Mouse (Mus musculus) midbrain, embryonic 12.5 days (tissue): ENCODE measurements around the gene Fthl17c. TPM values are rescaled to one million over a fixed set of nuclear protein-coding genes. Genes with fewer than 3 reads are reported as not detected.
A peak's percentile ranks its signal among the peaks of the same experiment; 100 is the strongest.
"Not testable (repeated sequence)": the region's sequence is repeated elsewhere in the genome, so short reads cannot be mapped to it uniquely, and the experiment has no call there.

Experiments used
- ATAC-seq: fragments of 200-750 bp; cut with Nextera tagmentation; 2 replicates; pipeline ENCODE4 v1.8.0; 2017; ENCODE audit warnings: low read depth, moderate TSS enrichment, moderate library complexity; ENCODE audit not compliant: low FRiP score
- H3K27ac ChIP-seq: fragments of 300-500 bp; sonication (generic); replicated peaks from 2 replicates; pipeline ENCODE4 v1.5.1; 2016; ENCODE audit warnings: mild to moderate bottlenecking
- H3K27me3 ChIP-seq: fragments of 300-500 bp; sonication (generic); 2 replicates; pipeline ENCODE4 v1.6.1; 2016; ENCODE audit warnings: mild to moderate bottlenecking
- H3K36me3 ChIP-seq: fragments of 300-500 bp; sonication (generic); 2 replicates; pipeline ENCODE4 v1.6.1; 2016
- H3K4me1 ChIP-seq: fragments of 300-500 bp; sonication (generic); 2 replicates; pipeline ENCODE4 v1.6.1; 2016
- H3K4me2 ChIP-seq: fragments of 300-500 bp; sonication (generic); replicated peaks from 2 replicates; pipeline ENCODE4 v1.6.1; 2016; ENCODE audit warnings: mild to moderate bottlenecking, moderate library complexity
- H3K4me3 ChIP-seq: fragments of 300-500 bp; sonication (generic); 2 replicates; pipeline ENCODE4 v1.5.1; 2016; ENCODE audit warnings: mild to moderate bottlenecking
- H3K9ac ChIP-seq: fragments of 300-500 bp; sonication (generic); replicated peaks from 2 replicates; pipeline ENCODE4 v1.6.1; 2016; ENCODE audit warnings: mild to moderate bottlenecking, moderate library complexity
- H3K9me3 ChIP-seq: fragments of 300-500 bp; sonication (generic); 2 replicates; pipeline ENCODE4 v1.6.1; 2016; ENCODE audit warnings: mild to moderate bottlenecking
- WGBS: fragments of 180-500 bp; shearing (Covaris S2); methylation state at CpG from one replicate; pipeline ENCODE4 v1.1.7; 2016; 5-methylcytosine and 5-hydroxymethylcytosine counted together
- polyA plus RNA-seq: library from polyadenylated mRNA; unstranded; fragments of >200 nt; fragmentation: Nextera tagmentation; extraction: Ambion mirVana; gene quantifications from 2 replicates; pipeline ENCODE4 v1.2.1, GENCODE M21; 2016

Gene Fthl17c
- polyA plus RNA-seq, result not detected in 2 replicates

DNA sequence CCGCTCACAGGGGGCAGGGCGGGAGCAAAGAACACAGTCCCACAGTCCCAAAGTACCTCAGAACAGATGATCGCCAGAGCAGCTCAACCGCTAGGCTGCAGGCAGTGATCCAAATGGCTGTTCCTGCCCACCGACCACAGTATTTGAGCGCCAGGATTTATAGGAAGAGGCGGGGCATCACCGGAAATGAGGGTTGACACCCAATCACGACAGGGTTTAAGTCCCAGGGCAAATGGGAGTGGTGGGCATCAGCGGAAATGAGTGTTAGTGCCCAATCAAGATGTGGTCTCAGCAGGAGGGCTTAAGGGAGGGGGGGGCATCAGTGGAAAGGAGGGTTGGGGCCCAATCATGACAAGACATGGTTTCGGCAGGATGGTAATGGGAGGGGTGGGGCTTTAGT, at the start of gene Fthl17c:
Gene Fthl17c, minus strand, starts transcription at position 101 of the 400 bp plus-strand sequence.
- not testable (repeated sequence) for ATAC-seq, H3K9me3 ChIP-seq, H3K9ac ChIP-seq, H3K4me1 ChIP-seq, H3K4me3 ChIP-seq, H3K27me3 ChIP-seq, H3K36me3 ChIP-seq, H3K27ac ChIP-seq, H3K4me2 ChIP-seq
- no CpG with 5 or more reads among the region's 11 CpGs for WGBS

DNA sequence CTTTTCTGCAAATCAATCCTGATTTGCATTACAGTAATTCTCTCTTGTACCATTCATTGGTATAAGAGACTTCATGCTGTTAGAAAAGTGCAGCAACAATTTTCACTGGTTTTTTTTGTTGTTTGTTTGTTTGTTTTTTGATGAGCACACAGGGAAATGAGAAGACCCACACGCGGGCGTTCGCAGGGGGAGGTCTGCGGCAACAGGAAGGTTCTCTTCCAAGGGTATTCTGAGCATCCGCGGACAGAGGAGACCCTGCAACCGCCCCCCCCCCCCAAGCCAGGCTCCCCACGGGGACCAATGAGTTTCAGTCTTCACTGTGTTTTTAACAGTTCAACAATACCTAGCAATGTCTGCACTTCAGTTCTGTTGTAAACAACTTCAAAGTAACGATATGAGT, 43.1 kb upstream of the Fthl17c start:
- H3K27me3 ChIP-seq, result no peaks in the 10 kb centered on the region
- H3K4me2 ChIP-seq, result no peak overlapping the region
- H3K27ac ChIP-seq, result no peak overlapping the region
- H3K9me3 ChIP-seq, result no peaks in the 10 kb centered on the region
- no peak overlapping the region for H3K9ac ChIP-seq
- ATAC-seq, result no peak
- no peak overlapping the region for H3K4me3 ChIP-seq
- no peaks in the 10 kb centered on the region for H3K36me3 ChIP-seq
- WGBS, result 62% methylated on average over 10 of the region's 10 CpGs
- no peaks in the 10 kb centered on the region for H3K4me1 ChIP-seq

DNA sequence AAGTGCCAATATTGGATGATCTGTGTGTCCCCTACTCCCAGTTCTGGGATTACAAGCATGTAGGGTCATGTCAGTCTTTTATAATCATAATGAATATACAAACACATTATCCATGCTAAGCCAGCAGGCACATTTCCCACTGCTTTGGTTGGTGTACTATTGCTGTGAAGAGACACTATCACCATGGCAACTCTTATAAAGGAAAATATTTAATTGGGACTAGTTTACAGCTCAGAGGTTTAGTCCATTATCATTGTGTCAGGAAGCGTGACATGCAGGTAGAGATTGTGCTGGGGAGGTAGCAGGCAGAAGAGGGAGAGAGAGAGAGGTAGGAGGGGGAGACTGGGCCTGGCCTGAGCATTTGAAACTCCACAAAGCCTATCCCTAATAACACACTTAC, 39.7 kb upstream of the Fthl17c start:
- Histone ChIP-seq H3K27me3 (no peaks in the 10 kb centered on the region), H3K4me1 (no peaks in the 10 kb centered on the region), H3K9ac (no peak overlapping the region), H3K9me3 (no peaks in the 10 kb centered on the region), H3K4me3 (no peak overlapping the region), H3K4me2 (no peak overlapping the region), H3K36me3 (no peaks in the 10 kb centered on the region), H3K27ac (no peak overlapping the region)
- ATAC-seq, result no peak
- 44% methylated on average over 1 of the region's 1 CpGs for WGBS

DNA sequence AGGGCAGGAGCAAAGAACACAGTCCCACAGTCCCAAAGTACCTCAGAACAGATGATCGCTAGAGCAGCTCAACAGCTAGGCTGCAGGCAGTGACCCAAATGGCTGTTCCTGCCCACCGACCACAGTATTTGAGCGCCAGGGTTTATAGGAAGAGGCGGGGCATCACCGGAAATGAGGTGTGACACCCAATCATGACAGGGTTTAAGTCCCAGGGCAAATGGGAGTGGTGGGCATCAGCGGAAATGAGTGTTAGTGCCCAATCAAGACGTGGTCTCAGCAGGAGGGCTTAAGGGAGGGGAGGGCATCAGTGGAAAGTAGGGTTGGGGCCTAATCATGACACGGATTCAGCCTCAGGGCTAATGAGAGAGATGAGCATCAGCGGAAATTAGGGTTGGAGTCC, 10.3 kb upstream of the Fthl17c start, which contains the start of gene Fthl17d:
Gene Fthl17d, minus strand, starts transcription at position 101 of the 400 bp plus-strand sequence.
- no CpG with 5 or more reads among the region's 9 CpGs for WGBS
- H3K9me3 ChIP-seq, ATAC-seq: not testable (repeated sequence)

DNA sequence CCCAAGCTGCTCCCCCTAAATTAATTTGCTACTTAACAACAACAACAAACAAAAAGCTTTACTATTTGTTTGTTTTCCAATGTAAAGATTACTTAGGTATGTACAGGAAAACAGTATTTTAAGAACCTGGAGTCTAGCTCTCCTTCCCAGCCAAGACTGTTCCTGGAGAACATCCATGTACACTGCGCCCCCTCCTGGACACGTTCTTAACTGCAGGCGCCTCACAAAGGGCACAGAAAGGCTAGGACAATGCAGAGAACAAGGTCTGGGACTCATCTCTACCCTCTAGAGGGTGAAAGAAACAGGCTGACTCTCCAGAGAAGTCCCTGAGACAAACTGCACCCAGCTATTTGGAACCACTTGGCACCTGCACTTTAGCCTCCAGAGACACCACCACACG, 11.7 kb downstream of the Fthl17c start:
- H3K9ac ChIP-seq, H3K27me3 ChIP-seq, H3K4me2 ChIP-seq, H3K4me1 ChIP-seq, H3K36me3 ChIP-seq, H3K27ac ChIP-seq, H3K9me3 ChIP-seq, ATAC-seq, H3K4me3 ChIP-seq: not testable (repeated sequence)
- 43% methylated on average over 4 of the region's 4 CpGs for WGBS

More for the DNA sequence above, 10.3 kb upstream of the Fthl17c start, which contains the start of gene Fthl17d:
- not testable (repeated sequence) for H3K4me3 ChIP-seq, H3K27ac ChIP-seq, H3K4me1 ChIP-seq, H3K9ac ChIP-seq, H3K36me3 ChIP-seq, H3K4me2 ChIP-seq, H3K27me3 ChIP-seq

DNA sequence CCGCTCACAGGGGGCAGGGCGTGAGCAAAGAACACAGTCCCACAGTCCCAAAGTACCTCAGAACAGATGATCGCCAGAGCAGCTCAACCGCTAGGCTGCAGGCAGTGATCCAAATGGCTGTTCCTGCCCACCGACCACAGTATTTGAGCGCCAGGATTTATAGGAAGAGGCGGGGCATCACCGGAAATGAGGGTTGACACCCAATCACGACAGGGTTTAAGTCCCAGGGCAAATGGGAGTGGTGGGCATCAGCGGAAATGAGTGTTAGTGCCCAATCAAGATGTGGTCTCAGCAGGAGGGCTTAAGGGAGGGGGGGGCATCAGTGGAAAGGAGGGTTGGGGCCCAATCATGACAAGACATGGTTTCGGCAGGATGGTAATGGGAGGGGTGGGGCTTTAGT, 13.5 kb downstream of the Fthl17c start, which contains the start of gene Fthl17b:
Gene Fthl17b, minus strand, starts transcription at position 101 of the 400 bp plus-strand sequence.
- H3K36me3 ChIP-seq, H3K4me3 ChIP-seq, H3K4me2 ChIP-seq, H3K9ac ChIP-seq, ATAC-seq, H3K27ac ChIP-seq, H3K27me3 ChIP-seq, H3K9me3 ChIP-seq, H3K4me1 ChIP-seq: not testable (repeated sequence)
- 88% methylated on average over 4 of the region's 11 CpGs for WGBS

DNA sequence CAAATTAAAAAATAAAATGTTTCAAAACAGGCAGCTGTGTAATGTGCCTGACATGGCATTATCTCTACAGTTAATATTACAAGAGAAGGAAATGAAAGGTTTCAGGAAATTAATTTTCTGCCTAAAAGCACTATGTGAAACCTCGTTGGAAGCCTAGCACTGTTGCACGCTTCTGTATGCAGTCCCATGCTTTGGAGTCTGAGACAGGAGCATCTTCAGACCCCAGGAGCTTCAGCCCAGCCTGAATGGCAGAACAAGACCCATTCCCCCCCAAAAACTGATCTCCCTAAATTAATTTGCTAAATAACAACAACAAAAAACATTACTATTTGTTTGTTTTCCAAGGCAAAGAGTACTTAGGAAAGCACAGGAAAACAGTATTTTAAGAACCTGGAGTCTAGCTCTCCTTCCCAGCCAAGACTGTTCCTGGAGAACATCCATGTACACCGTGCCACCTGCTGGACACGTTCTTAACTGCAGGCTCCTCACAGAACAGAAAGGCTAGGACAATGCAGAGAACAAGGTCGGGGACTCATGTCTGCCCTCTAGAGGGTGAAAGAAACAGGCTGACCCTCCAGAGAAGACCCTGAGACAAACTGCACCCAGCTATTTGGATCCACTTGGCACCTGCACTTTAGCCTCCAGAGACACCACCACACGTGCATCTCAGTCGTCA, 28.1 kb downstream of the Fthl17c start:
- not testable (repeated sequence) for H3K27ac ChIP-seq, H3K9ac ChIP-seq, H3K36me3 ChIP-seq, H3K4me1 ChIP-seq, H3K4me3 ChIP-seq, H3K27me3 ChIP-seq, H3K4me2 ChIP-seq, H3K9me3 ChIP-seq
- 24% methylated on average over 5 of the region's 7 CpGs for WGBS
- peak; percentile 70 for ATAC-seq

DNA sequence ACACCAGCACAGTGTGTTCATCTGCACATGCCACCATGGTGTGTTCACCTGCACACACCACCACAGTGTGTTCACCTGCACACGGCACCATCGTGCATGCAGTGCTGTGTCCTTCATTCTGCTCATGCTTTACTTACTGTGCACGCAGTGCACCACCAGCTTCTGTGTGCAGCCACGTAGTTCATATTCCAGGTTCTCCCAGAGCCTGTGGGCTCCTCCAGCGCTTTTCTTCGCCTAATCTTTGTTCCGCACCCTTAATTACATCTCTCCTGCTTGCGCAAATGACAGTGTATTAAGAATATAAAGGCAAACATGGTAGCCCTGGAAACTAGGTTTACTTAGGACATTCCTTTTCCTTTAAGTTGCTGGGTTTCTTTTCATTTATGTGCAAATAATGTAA, 32.3 kb downstream of the Fthl17c start:
- H3K4me3 ChIP-seq, result no peak overlapping the region
- H3K4me1 ChIP-seq, result no peaks in the 10 kb centered on the region
- no peaks in the 10 kb centered on the region for H3K9me3 ChIP-seq
- no peak for ATAC-seq
- H3K36me3 ChIP-seq, result no peaks in the 10 kb centered on the region
- 80% methylated on average over 8 of the region's 8 CpGs for WGBS
- H3K9ac ChIP-seq, result no peak overlapping the region
- H3K27ac ChIP-seq, result no peak overlapping the region
- no peaks in the 10 kb centered on the region for H3K27me3 ChIP-seq
- H3K4me2 ChIP-seq, result no peak overlapping the region

DNA sequence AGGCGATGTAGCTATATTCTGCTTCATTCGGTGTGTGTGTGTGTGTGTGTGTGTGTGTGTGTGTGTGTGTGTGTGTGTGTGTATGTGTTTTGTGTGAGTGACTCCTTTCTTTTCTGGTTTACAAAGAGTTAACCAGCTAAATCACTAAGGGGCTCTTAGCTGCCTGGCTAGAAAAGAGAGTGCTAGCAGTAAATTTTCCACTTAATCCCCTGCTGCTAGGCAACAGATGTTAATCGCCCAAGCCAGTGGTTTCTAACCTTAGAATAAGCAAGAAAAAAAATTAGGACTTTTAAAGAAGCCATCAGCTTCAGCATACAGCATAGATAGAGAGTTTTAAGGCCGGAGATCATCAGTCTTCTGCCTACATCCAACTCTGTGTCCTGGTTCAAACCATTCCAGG, 49.1 kb downstream of the Fthl17c start:
- ATAC-seq, result peak; percentile 68; the same call in 1 of the 2 replicates
- no peaks in the 10 kb centered on the region for H3K36me3 ChIP-seq
- WGBS, result 23% methylated on average over 4 of the region's 4 CpGs

More for the DNA sequence above, 49.1 kb downstream of the Fthl17c start:
- H3K27ac ChIP-seq, result no peak overlapping the region
- H3K4me3 ChIP-seq, result no peak overlapping the region
- H3K4me1 ChIP-seq, result no peaks in the 10 kb centered on the region
- no peaks in the 10 kb centered on the region for H3K27me3 ChIP-seq
- H3K4me2 ChIP-seq, result no peak overlapping the region
- no peaks in the 10 kb centered on the region for H3K9me3 ChIP-seq
- H3K9ac ChIP-seq, result no peak overlapping the region

Other genes with a start within 250 kb of the Fthl17c start
- gene Ssx9, start 228.1 kb downstream of the Fthl17c start, polyA plus RNA-seq, result not detected in 2 replicates
- not detected in 2 replicates for gene Ssxb5, start 172.9 kb downstream of the Fthl17c start, polyA plus RNA-seq
- gene Gm6592, start 132.6 kb downstream of the Fthl17c start, polyA plus RNA-seq, result not detected in 2 replicates
- gene Gm5751, start 102.3 kb downstream of the Fthl17c start, polyA plus RNA-seq, result not detected in 2 replicates
- gene B630019K06Rik, start 84.2 kb downstream of the Fthl17c start, polyA plus RNA-seq, result 15.8 and 16.5 TPM in 2 replicates
- gene Fthl17b, start 13.6 kb downstream of the Fthl17c start, polyA plus RNA-seq, result not detected in 2 replicates
- not detected in 2 replicates for gene Fthl17d, start 10.2 kb upstream of the Fthl17c start, polyA plus RNA-seq
- not detected in 2 replicates for gene Fthl17e, start 56.9 kb upstream of the Fthl17c start, polyA plus RNA-seq
- gene Fthl17f, start 86.5 kb upstream of the Fthl17c start, polyA plus RNA-seq, result not detected in 2 replicates
- gene 4930402K13Rik, start 128.0 kb upstream of the Fthl17c start, polyA plus RNA-seq, result not detected in 2 replicates
- gene Lancl3, start 223.3 kb upstream of the Fthl17c start, polyA plus RNA-seq, result 2.1 and 2.9 TPM in 2 replicates